Mouse (Mus musculus) thymus, adult 2 months (tissue): ENCODE results near the gene Ccdc97.

Experiments
- CTCF ChIP-seq: fragments of 200-500 bp; IDR thresholded peaks from 2 replicates; pipeline ENCODE4 v1.5.1; 2012; ENCODE audit warnings: mild to moderate bottlenecking, control low read depth, low read length, moderate library complexity, borderline replicate concordance; ENCODE audit not compliant: control insufficient read depth, poor library complexity, insufficient read depth; ENCODE audit errors: extremely low read depth
- POLR2A ChIP-seq: fragments of 200-500 bp; IDR thresholded peaks from 2 replicates; pipeline ENCODE4 v1.6.1; 2012; ENCODE audit warnings: mild to moderate bottlenecking, low read length, control low read depth, moderate library complexity; ENCODE audit not compliant: control insufficient read depth, poor library complexity, insufficient read depth; ENCODE audit errors: extremely low read depth

- TF ChIP-seq CTCF = no peak
- no peak for TF ChIP-seq POLR2A
Observed at GRCm38 (mm10) chr7:25753076-25753475, 34.2 kb upstream of the Ccdc97 start.
